Mouse (Mus musculus): ENCODE measurements around the gene Bloc1s1.

GRCm38 (mm10) chr10:128913219-128913618, 10.6 kb downstream of the Bloc1s1 start:
- peak; percentile 79 for TF ChIP-seq CTCF (IDR thresholded peaks at IDR 0.05; ENCODE audit: low read depth, low read length)
- TF ChIP-seq POLR2A (IDR thresholded peaks at IDR 0.05; ENCODE audit: extremely low read depth, insufficient read depth, low read length), result no peak
